Mouse (Mus musculus): ENCODE measurements around the gene Atp6v0a1.
A peak's percentile ranks its signal among the peaks of the same experiment; 100 is the strongest.

Gene Atp6v0a1

GRCm38 (mm10) chr11:101027121-101027520, 17.9 kb downstream of the Atp6v0a1 start:
- DNase-seq (ENCODE audit: extremely low spot score): no peak

DNA sequence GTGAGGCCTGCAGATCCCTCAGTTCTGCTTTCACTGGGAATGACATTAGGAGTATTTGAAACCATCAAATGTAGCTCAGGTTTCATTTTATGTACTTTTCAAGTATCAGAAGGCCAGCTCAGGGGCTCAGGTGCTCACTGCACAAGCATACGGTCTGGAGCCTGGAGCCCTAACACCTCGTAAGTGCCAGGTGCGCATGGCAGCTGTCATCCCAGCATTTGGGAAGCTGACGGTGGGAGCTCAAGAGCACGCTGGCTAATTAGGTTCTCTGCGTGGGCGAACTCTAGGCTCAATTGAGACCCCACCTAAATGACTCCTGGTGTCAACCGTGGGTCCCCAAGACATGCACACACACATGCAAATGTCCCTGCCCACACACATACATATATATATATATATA, 20.1 kb downstream of the Atp6v0a1 start:
- DNase-seq (ENCODE audit: extremely low spot score): no peak

DNA sequence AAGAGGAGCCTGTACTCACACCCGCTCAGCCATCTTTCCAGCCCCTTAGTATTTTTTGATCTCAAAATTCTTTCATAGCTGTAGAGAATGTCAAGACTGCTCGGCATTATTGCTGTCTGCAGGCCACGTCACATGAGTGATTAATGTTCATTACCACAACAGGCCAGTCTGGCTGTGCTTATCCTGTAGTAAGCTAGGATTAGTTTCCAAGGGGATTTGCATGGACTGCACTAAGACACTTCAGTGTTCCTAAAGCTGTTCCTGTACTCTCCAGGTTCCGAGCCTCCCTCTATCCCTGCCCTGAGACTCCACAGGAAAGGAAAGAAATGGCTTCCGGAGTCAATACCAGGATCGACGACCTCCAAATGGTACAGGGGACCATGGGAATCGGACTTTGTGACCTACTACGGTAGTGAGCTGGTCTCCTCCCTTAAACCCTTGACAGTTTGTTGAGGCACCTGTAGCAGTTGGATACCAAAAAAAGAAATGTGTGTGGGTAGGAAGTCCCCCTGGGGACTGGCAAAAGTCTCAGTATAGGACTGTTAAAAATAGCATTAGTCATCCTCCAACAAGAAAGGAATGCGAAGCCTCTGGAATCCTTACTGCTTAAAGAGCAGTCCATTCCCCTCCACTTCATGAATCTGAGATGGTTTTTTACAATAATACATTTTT, 21.0 kb downstream of the Atp6v0a1 start:
- no peak for DNase-seq (ENCODE audit: extremely low spot score)

DNA sequence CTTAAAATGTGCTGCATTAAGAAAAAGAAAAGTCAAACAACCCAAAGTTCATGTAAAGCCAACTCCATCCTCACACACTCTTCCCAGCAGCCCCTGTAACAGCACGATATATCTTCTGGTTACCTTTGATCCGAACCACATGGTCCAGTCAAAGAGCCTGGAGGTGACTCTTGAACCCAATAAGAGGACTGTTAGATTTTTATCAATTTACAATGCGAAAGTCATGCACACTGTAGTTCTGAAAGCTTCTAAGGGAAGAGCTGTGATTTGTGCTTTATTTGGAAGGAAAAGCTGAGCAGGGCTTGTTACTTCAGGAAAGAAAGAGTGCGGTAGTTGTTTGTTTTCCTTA, 21.5 kb downstream of the Atp6v0a1 start:
- DNase-seq (ENCODE audit: extremely low spot score): no peak

DNA sequence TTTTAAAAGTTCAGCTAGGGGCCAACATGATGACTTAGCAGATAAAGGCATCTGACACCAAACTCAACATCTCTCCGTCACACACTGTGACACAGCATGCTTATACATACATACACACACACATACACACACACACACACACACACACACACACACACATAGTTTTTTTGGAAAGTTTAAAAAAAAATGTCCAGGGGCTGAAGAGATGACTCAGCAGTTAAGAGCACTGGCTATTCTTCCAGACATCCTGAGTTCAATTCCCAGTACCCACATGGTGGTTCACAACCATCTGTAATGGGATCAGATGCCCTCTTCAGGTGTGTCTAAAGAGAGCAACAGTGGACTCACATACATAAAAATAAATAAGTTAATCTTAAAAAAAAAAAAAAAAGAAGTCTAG, 22.2 kb downstream of the Atp6v0a1 start:
- no peak for DNase-seq (ENCODE audit: extremely low spot score)

DNA sequence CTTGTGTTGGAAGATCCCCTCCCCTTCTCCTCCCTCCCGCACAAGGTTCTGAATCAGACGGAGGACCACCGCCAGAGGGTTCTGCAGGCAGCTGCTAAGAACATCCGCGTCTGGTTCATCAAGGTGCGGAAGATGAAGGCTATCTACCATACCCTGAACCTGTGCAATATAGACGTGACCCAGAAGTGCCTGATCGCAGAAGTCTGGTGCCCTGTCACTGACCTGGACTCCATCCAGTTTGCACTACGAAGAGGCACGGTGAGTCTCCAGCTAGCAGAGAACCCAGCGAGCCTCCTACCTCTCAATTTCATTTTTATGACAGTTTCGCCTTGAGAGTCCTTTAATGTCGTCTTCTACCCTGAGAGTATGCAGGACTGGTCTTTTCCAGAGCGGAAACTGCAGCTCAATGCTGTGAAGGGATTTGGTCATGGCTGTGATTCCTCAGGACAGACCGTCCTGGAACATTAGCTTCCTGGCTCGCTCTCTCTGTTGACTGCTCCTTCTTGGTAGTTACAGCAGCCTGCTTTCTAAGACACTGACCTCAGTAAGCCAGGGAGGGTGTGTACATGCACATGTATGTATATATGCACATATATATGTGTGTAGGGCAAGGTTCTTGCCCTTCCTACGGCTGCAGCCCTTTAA, 24.7 kb downstream of the Atp6v0a1 start:
- DNase-seq (ENCODE audit: extremely low spot score): no peak

DNA sequence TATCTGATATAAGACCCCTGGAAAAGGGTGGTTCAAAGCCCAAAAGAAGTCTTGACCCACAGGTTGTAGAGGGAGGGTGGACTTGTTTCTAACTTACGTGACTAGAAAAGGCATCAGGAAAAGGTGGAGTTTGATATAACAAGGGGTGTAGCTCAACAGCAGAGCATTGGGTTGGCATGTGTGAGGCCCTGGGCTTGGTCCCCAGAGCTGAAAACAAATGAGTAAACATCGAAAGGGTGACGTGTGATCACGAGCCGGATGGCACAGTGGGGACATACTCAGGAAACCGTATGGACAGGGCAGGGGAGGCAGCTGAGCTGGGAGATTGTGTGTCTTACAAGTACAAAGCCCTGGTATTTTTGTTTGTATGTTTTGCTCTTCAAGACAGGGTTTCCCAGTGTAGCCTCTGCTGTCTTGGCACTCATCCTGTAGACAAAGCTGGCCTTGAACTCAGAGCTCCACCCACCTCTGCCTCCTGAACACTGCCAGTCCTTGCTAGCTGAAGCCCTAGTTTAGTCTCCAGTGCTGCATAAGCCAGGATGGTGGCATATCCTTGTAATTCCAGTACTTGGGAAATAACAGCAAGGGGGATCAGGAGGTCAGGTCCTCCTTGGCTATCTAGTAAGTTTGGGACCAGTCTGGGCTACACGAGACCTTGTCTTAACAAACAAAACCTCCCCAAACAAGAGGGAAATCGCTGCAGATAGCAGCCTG, 25.5 kb downstream of the Atp6v0a1 start:
- no peak for DNase-seq (ENCODE audit: extremely low spot score)

GRCm38 (mm10) chr11:101035328-101035695, 26.1 kb downstream of the Atp6v0a1 start:
- DNase-seq (ENCODE audit: extremely low spot score): no peak

DNA sequence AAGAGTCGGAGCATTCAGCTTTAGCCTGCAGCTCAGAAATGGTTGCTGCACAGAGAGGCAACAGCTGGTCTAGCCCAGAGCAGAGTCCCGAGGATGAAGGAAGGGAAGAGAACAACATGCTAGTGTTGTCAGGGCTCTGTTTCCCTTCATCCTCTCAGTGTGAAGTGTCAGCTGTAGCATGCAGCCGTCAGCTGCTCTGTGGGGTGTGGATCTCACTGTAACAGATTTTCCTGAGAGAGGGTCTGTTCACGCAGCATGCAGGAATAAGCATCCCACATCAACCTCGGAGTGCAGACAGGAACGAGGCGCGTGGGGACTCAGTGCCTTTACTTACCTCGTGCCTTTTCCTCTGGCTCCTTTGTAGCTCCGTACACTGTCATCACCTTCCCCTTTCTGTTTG, 28.5 kb downstream of the Atp6v0a1 start:
- no peak for DNase-seq (ENCODE audit: extremely low spot score)

GRCm38 (mm10) chr11:101045826-101046225, 36.6 kb downstream of the Atp6v0a1 start:
- no peak for DNase-seq (ENCODE audit: extremely low spot score)

GRCm38 (mm10) chr11:101046440-101046839, 37.2 kb downstream of the Atp6v0a1 start:
- DNase-seq (ENCODE audit: extremely low spot score): no peak

GRCm38 (mm10) chr11:101047502-101047901, 38.2 kb downstream of the Atp6v0a1 start:
- no peak for DNase-seq (ENCODE audit: extremely low spot score)

DNA sequence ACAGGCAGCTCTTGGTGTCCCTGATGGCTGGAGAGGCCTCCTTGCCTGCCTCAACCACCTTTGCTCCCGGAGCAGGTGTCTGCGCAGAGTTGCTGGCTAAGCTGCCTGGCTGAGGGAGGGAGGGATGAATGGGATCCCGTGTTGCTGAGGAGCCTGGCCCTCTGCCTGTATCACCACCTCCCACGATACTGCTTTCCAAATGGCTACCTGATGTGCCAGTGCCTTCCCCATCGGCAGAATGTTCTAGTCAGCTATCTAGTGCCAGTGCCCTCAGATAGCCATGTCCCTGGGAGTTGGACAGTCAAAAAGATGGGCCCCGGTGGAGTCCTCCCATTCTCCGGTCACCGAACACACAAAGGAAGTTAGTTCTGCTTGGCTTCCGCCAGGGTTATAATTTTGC, 41.1 kb downstream of the Atp6v0a1 start:
- DNase-seq (ENCODE audit: extremely low spot score): no peak

- no peak for DNase-seq (ENCODE audit: extremely low spot score)
Observed at GRCm38 (mm10) chr11:101051051-101051493, 41.8 kb downstream of the Atp6v0a1 start.

- DNase-seq (ENCODE audit: extremely low spot score): no peak
Observed at GRCm38 (mm10) chr11:101051617-101052016, 42.4 kb downstream of the Atp6v0a1 start.

GRCm38 (mm10) chr11:101052751-101053473, 43.7 kb downstream of the Atp6v0a1 start:
- DNase-seq (ENCODE audit: extremely low spot score): no peak

GRCm38 (mm10) chr11:101053974-101054373, 44.7 kb downstream of the Atp6v0a1 start:
- DNase-seq (ENCODE audit: extremely low spot score): no peak

DNA sequence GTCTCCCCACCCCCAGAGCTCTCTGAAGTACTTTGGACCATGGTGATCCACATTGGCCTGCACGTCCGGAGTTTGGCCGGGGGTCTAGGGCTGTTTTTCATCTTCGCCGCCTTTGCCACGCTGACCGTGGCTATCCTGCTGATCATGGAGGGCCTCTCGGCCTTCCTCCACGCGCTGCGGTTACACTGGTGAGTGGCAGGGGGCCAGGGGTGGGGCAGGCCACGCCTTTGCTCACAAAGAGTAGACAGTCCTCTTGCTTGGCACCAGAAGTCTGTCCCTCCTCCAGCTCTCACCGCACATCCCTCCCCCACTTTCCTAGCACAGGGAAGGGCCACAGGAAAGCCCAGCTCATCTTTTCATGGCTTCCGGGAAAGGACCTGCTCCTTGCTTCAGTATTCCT, 46.2 kb downstream of the Atp6v0a1 start:
- no peak for DNase-seq (ENCODE audit: extremely low spot score)

- DNase-seq (ENCODE audit: extremely low spot score): no peak
Observed at GRCm38 (mm10) chr11:101056885-101057284, 47.6 kb downstream of the Atp6v0a1 start.

DNA sequence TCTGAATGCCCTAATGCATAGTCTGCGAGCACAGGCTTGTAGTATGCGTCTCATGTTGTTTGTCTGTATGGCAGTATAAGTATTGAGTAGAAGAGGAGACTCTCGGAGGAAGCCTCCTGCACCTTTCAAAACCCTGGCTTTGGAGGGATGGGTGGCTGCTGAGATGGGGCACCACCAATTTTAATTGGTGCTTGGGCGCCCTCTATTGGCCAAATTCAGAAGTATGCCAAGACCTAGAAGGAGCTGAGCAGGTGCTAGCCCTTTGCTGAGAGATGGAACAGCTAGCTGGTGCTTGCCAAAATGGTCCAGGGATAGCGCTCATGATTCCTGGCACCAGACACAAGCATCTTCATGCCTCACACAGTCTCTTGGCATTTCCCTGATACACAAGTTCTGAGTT, 48.6 kb downstream of the Atp6v0a1 start:
- DNase-seq (ENCODE audit: extremely low spot score): peak; percentile 79

DNA sequence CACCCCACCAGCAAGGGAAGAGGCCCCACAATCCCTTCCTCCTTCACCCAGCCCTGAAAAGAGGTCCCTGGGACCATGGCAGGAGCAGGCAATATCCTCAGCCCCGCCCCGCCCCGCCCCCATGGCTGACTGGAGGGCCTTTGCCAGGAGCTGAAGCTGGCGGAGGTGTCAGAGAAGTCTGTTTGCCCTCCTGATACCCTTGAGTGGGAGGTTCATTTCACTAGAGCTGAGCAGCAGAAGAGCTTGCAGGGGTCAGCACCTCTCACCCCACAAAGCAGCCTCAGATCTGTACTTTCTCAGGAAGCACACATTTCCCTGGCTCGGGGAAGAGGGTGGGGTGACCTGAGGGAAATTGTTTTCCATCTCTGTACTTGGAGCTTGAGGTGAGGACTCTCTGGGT, 49.5 kb downstream of the Atp6v0a1 start:
- no peak for DNase-seq (ENCODE audit: extremely low spot score)

DNA sequence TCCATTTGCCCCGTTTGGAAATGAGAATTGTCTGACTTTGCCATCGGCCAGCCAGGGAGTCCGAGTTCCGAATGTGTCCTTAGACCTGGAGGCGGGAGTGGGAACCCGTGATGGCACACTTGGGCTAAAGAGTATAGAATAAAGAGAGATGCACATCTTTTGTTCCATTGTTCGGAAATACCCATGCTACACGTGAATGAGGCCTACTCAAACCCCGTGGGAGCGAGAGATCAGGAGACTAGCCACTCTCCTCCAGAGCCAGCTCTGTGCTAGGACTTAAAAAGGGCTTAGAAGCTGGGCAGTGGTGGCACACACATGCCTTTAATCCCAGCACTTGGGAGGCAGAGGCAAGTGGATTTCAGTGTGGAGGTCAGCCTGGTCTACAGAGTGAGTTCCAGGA, 50.2 kb downstream of the Atp6v0a1 start:
- DNase-seq (ENCODE audit: extremely low spot score): no peak

DNA sequence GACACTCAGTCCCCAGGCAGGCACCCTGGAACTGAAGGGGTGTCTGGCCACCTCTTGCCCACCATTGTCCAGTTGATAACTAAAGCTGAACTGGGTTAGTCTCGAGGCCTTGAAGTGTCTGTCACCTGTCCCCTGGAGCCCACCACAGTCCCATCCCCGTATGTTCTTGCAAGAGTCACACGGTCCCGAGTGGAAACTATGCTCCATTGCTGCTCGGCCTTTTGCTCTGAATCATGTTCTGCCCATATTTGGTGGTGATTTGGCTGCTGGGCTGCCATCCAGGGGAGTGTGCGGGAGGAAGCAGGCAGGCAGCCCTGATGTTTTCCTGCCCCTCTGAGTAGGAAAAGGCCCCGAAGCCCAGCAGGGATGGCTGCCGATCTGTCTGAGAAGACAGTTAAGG, 50.9 kb downstream of the Atp6v0a1 start:
- DNase-seq (ENCODE audit: extremely low spot score): no peak
